Mouse (Mus musculus): ENCODE results near the gene Atl2.

GRCm38 (mm10) chr17:79909571-79909970, 13.6 kb upstream of the Atl2 start:
- TF ChIP-seq HCFC1 (IDR thresholded peaks at IDR 0.05; ENCODE audit: low read depth, low read length) (no peak), MAX (IDR thresholded peaks at IDR 0.05; ENCODE audit: low read length) (no peak), CTCF (conservative IDR thresholded peaks at IDR 0.05 in 1 of 2, IDR thresholded peaks at IDR 0.05 in 1 of 2; ENCODE audit: low read depth in 2 of 2, low read length in 2 of 2) (no peak), ZKSCAN1 (IDR thresholded peaks at IDR 0.05; ENCODE audit: borderline replicate concordance, low read depth, low read length) (no peak), MXI1 (IDR thresholded peaks at IDR 0.05; ENCODE audit: low read depth, low read length) (no peak), POLR2A (IDR thresholded peaks at IDR 0.05; ENCODE audit: low read depth, low read length) (no peak), USF1 (IDR thresholded peaks at IDR 0.05; ENCODE audit: low read depth, low read length) (no peak), UBTF (IDR thresholded peaks at IDR 0.05; ENCODE audit: low read depth, low read length) (no peak), ETS1 (conservative IDR thresholded peaks at IDR 0.05; ENCODE audit: low read depth, low read length) (no peak), TCF12 (IDR thresholded peaks at IDR 0.05; ENCODE audit: low read depth, low read length) (no peak), SIN3A (IDR thresholded peaks at IDR 0.05; ENCODE audit: low read length) (no peak), RCOR1 (conservative IDR thresholded peaks at IDR 0.05; ENCODE audit: low read depth, low read length) (no peak), SMC3 (IDR thresholded peaks at IDR 0.05; ENCODE audit: low read depth, low read length) (no peak)

All from CH12.LX (cell line).